Mouse (Mus musculus) stomach, postnatal 0 days (tissue): ENCODE measurements at regions not wholly inside any gene's neighbourhood (a gene's known extent, or its start where the extent isn't known, plus 50 kb on each side); places are given as distances from the start of the nearest gene placed in this dataset.

Experiments
- CTCF ChIP-seq: IDR thresholded peaks from 2 replicates; pipeline ENCODE4 v1.5.1; 2016; ENCODE audit warnings: antibody characterized with exemption, low read depth, mild to moderate bottlenecking, moderate library complexity
- EP300 ChIP-seq: optimal IDR thresholded peaks from 2 replicates; pipeline ENCODE3; 2016; ENCODE audit warnings: antibody characterized with exemption

GRCm38 (mm10) chr6:117253036-117253435, 84.7 kb downstream of the Cxcl12 start:
- no peak for TF ChIP-seq CTCF
- no peak for TF ChIP-seq EP300
